Mouse (Mus musculus) E14TG2a.4 (cell line): ENCODE results near the gene Yipf1.

Source experiments
- CTCF ChIP-seq: conservative IDR thresholded peaks from 2 replicates; pipeline ENCODE4 v1.5.1; 2014; ENCODE audit warnings: low read length
- NANOG ChIP-seq: IDR thresholded peaks from 2 replicates; pipeline ENCODE4 v1.6.1; 2014; ENCODE audit warnings: borderline replicate concordance, low read length, mixed read lengths
- POU5F1 ChIP-seq: IDR thresholded peaks from 2 replicates; pipeline ENCODE4 v1.6.1; 2014; ENCODE audit warnings: low read length, borderline replicate concordance

DNA sequence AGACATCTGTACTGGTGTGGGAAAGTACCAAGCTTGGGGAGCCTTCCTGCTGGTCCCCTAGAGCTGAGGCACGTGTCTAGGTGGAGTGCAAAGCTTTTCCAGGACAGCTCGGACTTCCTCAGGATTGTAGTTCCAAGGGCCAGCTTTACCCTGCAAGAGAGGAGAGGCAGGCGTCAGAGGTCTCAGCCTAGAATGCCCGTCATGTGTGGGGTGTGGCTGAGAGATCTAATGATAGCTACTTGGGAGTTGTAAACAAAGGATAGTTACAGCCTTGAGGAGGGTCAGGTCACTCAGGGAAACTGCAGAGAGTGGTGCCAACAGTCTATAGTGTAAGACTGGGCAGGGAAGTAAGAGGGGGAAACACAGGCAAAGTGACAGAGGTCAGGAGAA lies 21.9 kb upstream of the Yipf1 start:
- TF ChIP-seq CTCF (no peak), POU5F1 (no peak), NANOG (no peak)
